Mouse (Mus musculus): ENCODE measurements around the gene Cyp2e1.

DNA sequence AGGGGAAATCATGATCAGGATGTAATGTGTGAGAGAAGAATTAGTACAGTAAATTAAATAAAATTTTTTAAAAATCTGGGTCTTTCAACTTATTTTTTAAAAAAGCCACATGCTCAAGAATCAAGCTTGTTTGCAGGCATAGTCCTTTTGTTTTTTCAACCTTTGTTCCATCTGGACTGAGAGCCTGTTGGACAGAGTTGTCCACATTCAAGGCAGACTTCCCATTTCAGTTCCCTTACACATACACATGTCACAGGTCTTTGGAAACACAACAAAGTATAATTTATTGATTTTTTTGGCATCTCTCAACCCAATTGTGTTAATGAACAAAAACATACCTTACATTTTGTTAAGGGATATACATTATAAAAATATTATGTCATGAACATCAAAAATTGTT is 9.0 kb upstream of the Cyp2e1 start:
- no peak for TF ChIP-seq CTCF (IDR thresholded peaks at IDR 0.05; ENCODE audit: extremely low read depth, insufficient read depth, insufficient read length, insufficient replicate concordance)
- TF ChIP-seq POLR2A (IDR thresholded peaks at IDR 0.05; ENCODE audit: low read depth, low read length), result no peak
